Mouse (Mus musculus) bone marrow macrophage, adult 2 months (primary cell): ENCODE measurements at regions not wholly inside any gene's neighbourhood (a gene's known extent, or its start where the extent isn't known, plus 50 kb on each side); places are given as distances from the start of the nearest gene placed in this dataset.

Experiments
- CTCF ChIP-seq: IDR thresholded peaks from 2 replicates; pipeline ENCODE4 v1.5.1; 2012; ENCODE audit warnings: low read depth, mild to moderate bottlenecking, low read length, moderate library complexity
- POLR2A ChIP-seq: IDR thresholded peaks from 2 replicates; pipeline ENCODE4 v1.6.1; 2012; ENCODE audit warnings: mild to moderate bottlenecking, low read depth, low read length, borderline replicate concordance

DNA sequence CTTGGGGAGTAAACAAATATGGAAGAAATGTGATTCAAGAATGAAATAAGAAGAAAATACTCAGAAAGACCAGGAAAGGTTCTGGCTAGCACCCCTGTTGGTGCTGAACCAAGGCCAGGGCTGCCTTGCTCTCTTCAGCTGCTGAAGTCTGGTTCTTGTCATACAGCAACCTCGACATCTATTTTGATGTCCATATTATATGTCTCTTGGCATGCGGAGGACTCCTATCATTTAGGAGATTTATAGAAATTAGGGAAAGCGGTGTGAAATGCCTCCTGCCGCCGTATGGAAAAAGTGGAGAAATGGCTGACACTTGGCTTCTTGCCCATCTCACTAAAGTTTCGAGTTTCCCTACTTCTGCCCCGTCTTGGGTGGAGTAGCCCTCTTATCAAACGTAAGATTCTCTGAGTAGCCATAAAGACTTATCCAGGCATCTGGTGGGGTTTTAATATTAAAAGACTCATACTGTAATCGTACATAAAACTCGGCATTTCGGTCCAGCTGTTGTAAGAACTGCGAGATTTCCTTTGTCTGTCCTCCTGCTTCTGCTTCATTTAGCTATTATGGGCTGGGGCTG is 72.0 kb downstream of the Gm10260 start:
- TF ChIP-seq POLR2A (no peak), CTCF (no peak)
